Comparison of ENCODE assay signal across 11 mouse cellular contexts in genomic region chr2:33160326-33160973, GRCm38 (mm10). TPM values are rescaled to one million over a fixed set of nuclear protein-coding genes. Genes with fewer than 3 reads are reported as not detected.
DNase-seq lines count a peak whose midpoint lies in the region; ATAC-seq and TF ChIP-seq lines count a peak whose summit lies in the region.
"Had no signal": no experiment of that assay in that cellular context is flagged by ENCODE, and none has a peak within 500 bp of the region (broad histone marks: within the 10 kb centered on the region; RNA-seq: fewer than 3 reads in every experiment).

No protein-coding gene starts in this region.

- DNase-seq in midbrain, postnatal 0 days (ENCODE audit: low spot score): no peak
- peak; percentile 99 for DNase-seq in heart, adult 11 months
- peak; percentile 69 for DNase-seq in kidney, adult 2 months
- DNase-seq in skeletal muscle tissue, adult 2 months (ENCODE audit: low read depth, low spot score): peak; percentile 79
- no peak for DNase-seq in cerebellum, adult 8-10 months
- DNase-seq in B cell, adult 2 months: no peak
- no peak for DNase-seq in c-Kit-positive CD71-positive TER-119-positive erythroid progenitor cells, embryonic 14.5 days (ENCODE audit: low spot score)

- no peak for TF ChIP-seq POLR2A in kidney, adult 2 months (IDR thresholded peaks at IDR 0.05; ENCODE audit: low read depth, low read length)

- no peaks in the 10 kb centered on the region for H3K27me3 ChIP-seq in midbrain, embryonic 13.5 days
- no peaks in the 10 kb centered on the region for H3K27me3 ChIP-seq in midbrain, postnatal 0 days (ENCODE audit: insufficient read depth, low read length)
- no peaks in the 10 kb centered on the region for H3K27me3 ChIP-seq in kidney, adult 2 months (replicated peaks; ENCODE audit: control insufficient read depth, insufficient read depth, low read length)
- H3K27me3 ChIP-seq: hindbrain, embryonic 15.5 days; lung, embryonic 15.5 days had no signal

- H3K4me3 ChIP-seq in midbrain, embryonic 13.5 days (replicated peaks): no peak overlapping the region
- H3K4me3 ChIP-seq in midbrain, postnatal 0 days (ENCODE audit: low read depth, low read length): no peak overlapping the region
- H3K4me3 ChIP-seq in kidney, adult 2 months (ENCODE audit: insufficient read depth, low read depth, low read length): no peak overlapping the region
- H3K4me3 ChIP-seq: hindbrain, embryonic 15.5 days; lung, embryonic 15.5 days had no signal

- no peak for TF ChIP-seq CTCF in midbrain, postnatal 0 days (IDR thresholded peaks at IDR 0.05)
- TF ChIP-seq CTCF in kidney, adult 2 months (conservative IDR thresholded peaks at IDR 0.05; ENCODE audit: insufficient read depth, insufficient read length, low read depth, low read length): no peak

- no peaks in the 10 kb centered on the region for H3K4me1 ChIP-seq in midbrain, embryonic 13.5 days (replicated peaks)
- H3K4me1 ChIP-seq in midbrain, postnatal 0 days (ENCODE audit: insufficient read depth, low read length): no peaks in the 10 kb centered on the region
- H3K4me1 ChIP-seq in kidney, adult 2 months (ENCODE audit: control insufficient read depth, insufficient read depth, low read length): peaks cover 13% of the 10 kb centered on the region

- 79% methylated on average over 12 of the region's 12 CpGs for WGBS in midbrain, embryonic 13.5 days
- WGBS in midbrain, postnatal 0 days: 74% methylated on average over 12 of the region's 12 CpGs
- WGBS in kidney, adult 2 months: 70% methylated on average over 12 of the region's 12 CpGs

- no peak overlapping the region for H3K4me2 ChIP-seq in midbrain, embryonic 13.5 days (replicated peaks)
- H3K4me2 ChIP-seq in midbrain, postnatal 0 days (ENCODE audit: low read depth, low read length, poor library complexity, severe bottlenecking): no peak overlapping the region
- H3K4me2 ChIP-seq: hindbrain, embryonic 15.5 days; lung, embryonic 15.5 days had no signal

- no peak for ATAC-seq in midbrain, embryonic 13.5 days
- ATAC-seq in midbrain, postnatal 0 days (ENCODE audit: low FRiP score): no peak

- H3K27ac ChIP-seq in midbrain, embryonic 13.5 days: no peak overlapping the region
- no peak overlapping the region for H3K27ac ChIP-seq in midbrain, postnatal 0 days (ENCODE audit: low read depth, low read length)
- peak overlapping the region; percentile 70 for H3K27ac ChIP-seq in kidney, adult 2 months (ENCODE audit: insufficient read depth, low read depth, low read length)
- H3K27ac ChIP-seq: hindbrain, embryonic 15.5 days; lung, embryonic 15.5 days had no signal

- 0 out of 2 replicates have a peak overlapping the region, but pooled peaks have one; percentile 6 for H3K9ac ChIP-seq in midbrain, embryonic 13.5 days (replicated peaks)
- no peak overlapping the region for H3K9ac ChIP-seq in midbrain, postnatal 0 days (replicated peaks; ENCODE audit: low read length, poor library complexity, severe bottlenecking)
- H3K9ac ChIP-seq: hindbrain, embryonic 15.5 days; lung, embryonic 15.5 days had no signal

- H3K9me3 ChIP-seq in midbrain, embryonic 13.5 days: no peaks in the 10 kb centered on the region
- no peaks in the 10 kb centered on the region for H3K9me3 ChIP-seq in midbrain, postnatal 0 days (ENCODE audit: low read length)
- H3K9me3 ChIP-seq: G1E; hindbrain, embryonic 15.5 days; lung, embryonic 15.5 days had no signal

- peaks cover 72% of the 10 kb centered on the region for H3K36me3 ChIP-seq in midbrain, embryonic 13.5 days
- peaks cover 47% of the 10 kb centered on the region for H3K36me3 ChIP-seq in midbrain, postnatal 0 days (ENCODE audit: insufficient read depth, low read length)
- H3K36me3 ChIP-seq in kidney, adult 2 months (ENCODE audit: control insufficient read depth, insufficient read depth, low read length): no peaks in the 10 kb centered on the region
- H3K36me3 ChIP-seq: G1E; lung, embryonic 15.5 days had no signal

RNA-seq across cellular contexts. Expression of gene Garnl3, which starts 29.0 kb away (rescaled TPM):
- 22.9 and 24.2 TPM in 2 replicates for polyA plus RNA-seq in midbrain, embryonic 13.5 days (2015; fragmentation: Nextera tagmentation; extraction: Ambion mirVana)
- 134 and 176 TPM in 2 replicates for total RNA-seq in midbrain, postnatal 0 days (2014; rRNA removed)
- 77.1 and 77.7 TPM in 2 replicates for polyA plus RNA-seq in midbrain, postnatal 0 days (2015; fragmentation: Nextera tagmentation; extraction: Ambion mirVana)
- polyA plus RNA-seq in kidney, adult 2 months (2012; rRNA removed): 1.1 and 1.2 TPM in 2 replicates
- polyA plus RNA-seq: G1E had no signal

RNA-seq across cellular contexts. Expression of gene Angptl2, which starts 55.4 kb away (rescaled TPM):
- polyA plus RNA-seq in midbrain, embryonic 13.5 days (2015; fragmentation: Nextera tagmentation; extraction: Ambion mirVana): 14.8 and 15.5 TPM in 2 replicates
- 16.7 and 16.8 TPM in 2 replicates for total RNA-seq in midbrain, postnatal 0 days (2014; rRNA removed)
- polyA plus RNA-seq in midbrain, postnatal 0 days (2015; fragmentation: Nextera tagmentation; extraction: Ambion mirVana): 9.8 TPM in 2 replicates
- 90.1 and 93.0 TPM in 2 replicates for polyA plus RNA-seq in kidney, adult 2 months (2012; rRNA removed)
- polyA plus RNA-seq: G1E had no signal

Comparison
In these comparisons a context has a peak if more than half of its experiments do, and no peak if none do; other contexts are left out.
1. DNase-seq: peak in heart, adult 11 months (single experiment), kidney, adult 2 months (single experiment) and skeletal muscle tissue, adult 2 months (single experiment); none in midbrain, postnatal 0 days (single experiment), cerebellum, adult 8-10 months (single experiment), B cell, adult 2 months (0 of 2) and c-Kit-positive CD71-positive TER-119-positive erythroid progenitor cells, embryonic 14.5 days (single experiment).
2. RNA of gene Garnl3, which starts 29.0 kb away (polyA plus RNA-seq): 77.1 to 77.7 TPM in midbrain, postnatal 0 days and 22.9 to 24.2 TPM in midbrain, embryonic 13.5 days; 1.1 to 1.2 TPM in kidney, adult 2 months; every median in the first group is over 10 times any median in the second.